Mouse (Mus musculus) lung, embryonic 16.5 days (tissue): ENCODE data around the gene Serf2. TPM values are rescaled to one million over a fixed set of nuclear protein-coding genes. Genes with fewer than 3 reads are reported as not detected.

ENCODE experiments used
- ATAC-seq: fragments of 200-750 bp; cut with Nextera tagmentation; 2 replicates; pipeline ENCODE4 v1.8.0; 2017; ENCODE audit warnings: low read depth, mild to moderate bottlenecking, moderate library complexity
- H3K27ac ChIP-seq: fragments of 300-500 bp; sonication (generic); 2 replicates; pipeline ENCODE4 v1.5.1; 2014; ENCODE audit warnings: mild to moderate bottlenecking, control low read depth, low read length
- H3K27me3 ChIP-seq: fragments of 300-500 bp; sonication (generic); 2 replicates; pipeline ENCODE4 v1.6.1; 2014; ENCODE audit warnings: low read depth, low read length, mixed read lengths; ENCODE audit not compliant: control insufficient read depth, insufficient read depth
- H3K36me3 ChIP-seq: fragments of 300-500 bp; sonication (generic); 2 replicates; pipeline ENCODE4 v1.6.1; 2014; ENCODE audit warnings: low read length; ENCODE audit not compliant: control insufficient read depth, insufficient read depth
- H3K4me1 ChIP-seq: fragments of 300-500 bp; sonication (generic); replicated peaks from 2 replicates; pipeline ENCODE4 v1.6.1; 2014; ENCODE audit warnings: low read length, mixed read lengths; ENCODE audit not compliant: control insufficient read depth, insufficient read depth
- H3K4me2 ChIP-seq: fragments of 300-500 bp; sonication (generic); 2 replicates; pipeline ENCODE4 v1.6.1; 2014; ENCODE audit warnings: low read depth, low read length, control low read depth
- H3K4me3 ChIP-seq: fragments of 300-500 bp; sonication (generic); 2 replicates; pipeline ENCODE4 v1.5.1; 2014; ENCODE audit warnings: mild to moderate bottlenecking, low read length, control low read depth
- H3K9ac ChIP-seq: fragments of 300-500 bp; sonication (generic); 2 replicates; pipeline ENCODE4 v1.6.1; 2014; ENCODE audit warnings: low read length, control low read depth
- H3K9me3 ChIP-seq: fragments of 300-500 bp; sonication (generic); 2 replicates; pipeline ENCODE4 v1.6.1; 2016; ENCODE audit warnings: low read length; ENCODE audit not compliant: control insufficient read depth
- WGBS: fragments of 180-500 bp; shearing (Covaris S2); extraction: QIAGEN DNeasy Blood & Tissue Kit; methylation state at CpG from one replicate; pipeline ENCODE4 v1.1.7; 2014; 5-methylcytosine and 5-hydroxymethylcytosine counted together
- polyA plus RNA-seq: library from polyadenylated mRNA; unstranded; fragments of >200 nt; fragmentation: Nextera tagmentation; extraction: Ambion mirVana; gene quantifications from 2 replicates; pipeline ENCODE4 v1.2.1, GENCODE M21; 2015

Gene Serf2
- 430 and 509 TPM in 2 replicates for polyA plus RNA-seq

DNA sequence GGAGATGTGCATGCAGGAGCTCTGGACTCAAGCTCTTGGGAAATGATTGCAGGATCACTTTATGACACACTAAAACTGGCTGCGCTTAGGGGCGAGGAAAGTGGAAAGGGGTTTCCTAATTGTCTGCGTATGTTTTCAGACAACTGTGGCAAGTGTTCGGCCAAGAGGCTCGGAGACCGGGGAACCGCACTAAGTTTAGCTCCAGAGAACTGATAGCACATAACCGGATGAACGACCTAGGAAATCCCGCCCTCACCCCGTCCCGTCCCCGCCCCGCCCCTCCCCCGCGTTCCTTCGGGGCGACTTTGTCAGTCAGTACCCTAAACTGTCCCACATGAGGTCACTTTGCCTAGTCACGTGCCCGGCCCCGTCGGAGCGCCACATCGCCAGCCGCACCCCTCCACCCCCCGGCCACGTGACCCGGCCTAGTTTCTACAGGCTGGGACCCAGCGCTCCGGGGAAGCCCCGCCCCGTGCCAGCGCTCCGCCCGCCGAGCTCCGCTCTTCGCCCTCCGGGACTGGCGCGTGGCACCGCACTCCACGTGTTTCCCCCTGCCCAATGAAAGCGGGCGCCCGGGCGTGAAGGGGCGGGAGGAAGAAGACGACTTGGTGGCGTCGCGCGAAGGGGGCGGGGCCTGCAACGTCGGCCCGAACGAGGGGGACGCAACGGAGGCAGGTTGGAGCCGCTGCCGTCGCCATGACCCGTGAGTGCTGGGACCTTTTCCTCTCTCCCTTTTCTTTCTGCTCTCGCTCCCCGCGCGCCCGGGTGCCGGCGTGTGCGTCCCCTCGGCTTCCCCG lies at the start of gene Serf2:
Gene Serf2 (plus strand): TSS at position 457 of the 797 bp plus-strand sequence.
- Histone ChIP-seq H3K4me1 (peaks cover 21% of the 10 kb centered on the region), H3K9me3 (no peaks in the 10 kb centered on the region), H3K9ac (peak within 1 kb of the TSS; percentile 99), H3K4me3 (peak within 1 kb of the TSS; percentile 99), H3K27ac (peak within 1 kb of the TSS; percentile 98), H3K36me3 (peaks cover 3% of the 10 kb centered on the region; the same call in 1 of the 2 replicates), H3K27me3 (no peaks in the 10 kb centered on the region), H3K4me2 (peak within 1 kb of the TSS; percentile 90)
- under 1% methylated on average over 67 of the region's 74 CpGs for WGBS
- ATAC-seq, result peak; percentile 98

DNA sequence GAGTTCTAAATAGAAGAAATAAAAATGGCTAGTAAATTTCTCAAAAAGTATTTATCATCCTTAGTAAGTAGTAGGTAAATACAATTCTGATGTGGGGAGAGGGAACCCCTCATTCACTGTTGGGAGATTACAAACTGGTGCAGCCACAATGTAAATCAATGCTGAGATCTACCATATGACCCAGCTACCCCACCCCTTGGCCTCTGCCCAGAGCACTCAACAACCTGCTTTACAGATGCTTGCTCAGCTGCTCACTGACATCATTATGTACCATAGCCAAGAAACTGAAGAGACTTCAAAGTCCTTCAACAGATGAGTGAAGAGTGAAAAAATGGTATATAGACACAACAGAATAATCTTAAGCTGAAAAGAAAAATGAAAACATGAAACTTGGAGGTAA lies 45.7 kb upstream of the Serf2 start:
- H3K9ac ChIP-seq, result no peak overlapping the region
- no peak for ATAC-seq
- H3K4me3 ChIP-seq, result no peak overlapping the region
- no peaks in the 10 kb centered on the region for H3K27me3 ChIP-seq
- no peaks in the 10 kb centered on the region for H3K36me3 ChIP-seq
- H3K4me2 ChIP-seq, result no peak overlapping the region
- H3K9me3 ChIP-seq, result no peaks in the 10 kb centered on the region
- H3K27ac ChIP-seq, result no peak overlapping the region
- no peaks in the 10 kb centered on the region for H3K4me1 ChIP-seq

DNA sequence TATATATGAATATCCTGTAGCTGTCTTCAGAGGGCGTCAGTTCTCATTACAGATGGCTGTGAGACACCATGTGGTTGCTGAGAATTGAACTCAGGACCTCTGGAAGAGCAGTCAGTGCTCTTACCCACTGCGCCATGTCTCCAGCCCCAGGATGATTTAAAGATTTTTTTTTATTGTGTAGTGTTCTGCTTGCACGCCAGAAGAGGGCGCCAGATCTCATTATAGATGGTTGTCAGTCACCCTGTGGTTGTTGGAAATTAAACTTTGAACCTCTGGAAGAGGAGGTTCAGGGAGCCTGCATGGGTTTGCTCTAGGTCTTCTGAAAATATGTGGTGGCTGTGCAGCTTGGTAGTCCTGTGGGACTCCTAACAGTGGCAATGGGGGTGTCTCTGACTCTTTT lies 40.8 kb upstream of the Serf2 start:
- peaks cover 4% of the 10 kb centered on the region; the same call in 1 of the 2 replicates for H3K4me1 ChIP-seq

DNA sequence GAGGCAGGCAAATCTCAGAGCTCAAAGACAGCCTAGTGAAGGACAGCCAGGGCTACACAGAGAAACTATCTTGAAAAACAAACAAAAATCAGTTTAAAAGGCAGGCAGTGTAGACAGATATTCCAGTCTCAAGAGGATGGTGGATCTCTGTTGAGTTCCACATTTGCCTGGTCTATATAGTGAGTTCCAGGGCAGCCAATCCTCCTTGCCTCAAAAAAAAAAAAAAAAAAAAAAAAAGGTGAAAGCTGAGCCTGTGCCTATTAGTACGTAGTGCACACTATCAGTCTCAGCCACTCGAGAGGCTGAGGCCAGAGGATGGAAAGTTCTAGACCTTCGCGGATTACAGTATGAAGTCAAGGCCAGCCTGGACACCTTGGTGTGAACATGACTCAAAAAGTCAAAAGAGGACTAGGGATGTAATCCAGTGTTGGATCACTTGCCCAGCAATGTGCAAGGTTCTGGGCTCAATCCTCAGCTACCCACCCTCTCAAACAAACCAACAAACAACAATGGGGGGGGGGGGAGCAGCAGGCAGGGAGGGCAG lies 36.1 kb upstream of the Serf2 start:
- Histone ChIP-seq H3K36me3 (peaks cover 2% of the 10 kb centered on the region; the same call in 1 of the 2 replicates), H3K27me3 (no peaks in the 10 kb centered on the region), H3K4me2 (peak overlapping the region; percentile 69), H3K4me3 (peak overlapping the region; percentile 84), H3K9me3 (no peaks in the 10 kb centered on the region), H3K4me1 (peaks cover 17% of the 10 kb centered on the region; the same call in 1 of the 2 replicates), H3K27ac (peak overlapping the region; percentile 95), H3K9ac (peak overlapping the region; percentile 79)
- ATAC-seq, result peak; percentile 0; the same call in 1 of the 2 replicates
- WGBS, result 4% methylated on average over 4 of the region's 4 CpGs

More for the DNA sequence above, 40.8 kb upstream of the Serf2 start:
- H3K9ac ChIP-seq, result no peak overlapping the region
- no peaks in the 10 kb centered on the region for H3K36me3 ChIP-seq
- no peaks in the 10 kb centered on the region for H3K9me3 ChIP-seq
- WGBS, result 32% methylated on average over 4 of the region's 4 CpGs
- no peak for ATAC-seq
- no peak overlapping the region for H3K4me2 ChIP-seq
- no peak overlapping the region for H3K4me3 ChIP-seq
- no peak overlapping the region for H3K27ac ChIP-seq
- H3K27me3 ChIP-seq, result no peaks in the 10 kb centered on the region

DNA sequence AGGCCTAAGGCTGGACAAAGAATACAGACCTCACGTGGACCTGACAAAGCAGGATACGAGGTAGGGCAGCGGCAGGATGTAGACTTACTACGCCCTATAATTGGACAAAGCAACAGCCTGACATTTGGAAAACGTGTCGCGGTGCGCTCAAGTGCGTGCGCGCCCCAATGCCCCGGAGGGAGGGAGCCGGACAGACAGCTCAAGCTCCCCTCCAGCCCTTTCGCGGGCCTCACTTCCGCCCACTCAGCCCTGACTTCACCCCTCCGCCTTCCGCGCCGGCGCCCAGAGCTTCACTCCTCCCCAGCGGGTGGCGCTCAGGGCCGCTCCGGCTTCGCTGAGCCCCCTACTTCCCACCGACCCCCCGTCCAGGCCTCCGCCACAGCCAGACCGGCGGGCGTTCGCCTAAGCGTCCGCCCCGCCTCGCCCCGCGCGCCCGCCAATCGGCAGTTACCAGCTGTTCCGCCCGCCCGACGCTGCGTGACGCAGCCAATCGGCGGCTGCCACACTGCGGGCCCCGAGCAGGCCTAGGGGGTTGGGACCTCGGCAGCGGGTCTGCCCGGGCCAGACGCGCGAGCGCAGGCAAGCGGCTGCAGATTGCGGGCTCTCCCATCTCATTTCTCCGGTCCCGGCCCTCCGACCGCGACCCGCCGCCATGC lies 35.5 kb upstream of the Serf2 start, which contains the start of the genes Pdia3 and Catsper2:
Gene Pdia3 (plus strand): TSS at position 389 of the 656 bp plus-strand sequence.
Gene Catsper2 (minus strand): TSS at position 406 of the 656 bp plus-strand sequence.
- Histone ChIP-seq H3K9ac (peak within 1 kb of the TSS; percentile 97), H3K4me3 (peak within 1 kb of the TSS; percentile 84), H3K4me1 (peaks cover 17% of the 10 kb centered on the region), H3K36me3 (peaks cover 2% of the 10 kb centered on the region; the same call in 1 of the 2 replicates), H3K9me3 (no peaks in the 10 kb centered on the region), H3K27ac (peak within 1 kb of the TSS; percentile 96), H3K4me2 (peak within 1 kb of the TSS; percentile 70), H3K27me3 (no peaks in the 10 kb centered on the region)
- WGBS, result under 1% methylated on average over 65 of the region's 68 CpGs
- peak; percentile 99 for ATAC-seq

DNA sequence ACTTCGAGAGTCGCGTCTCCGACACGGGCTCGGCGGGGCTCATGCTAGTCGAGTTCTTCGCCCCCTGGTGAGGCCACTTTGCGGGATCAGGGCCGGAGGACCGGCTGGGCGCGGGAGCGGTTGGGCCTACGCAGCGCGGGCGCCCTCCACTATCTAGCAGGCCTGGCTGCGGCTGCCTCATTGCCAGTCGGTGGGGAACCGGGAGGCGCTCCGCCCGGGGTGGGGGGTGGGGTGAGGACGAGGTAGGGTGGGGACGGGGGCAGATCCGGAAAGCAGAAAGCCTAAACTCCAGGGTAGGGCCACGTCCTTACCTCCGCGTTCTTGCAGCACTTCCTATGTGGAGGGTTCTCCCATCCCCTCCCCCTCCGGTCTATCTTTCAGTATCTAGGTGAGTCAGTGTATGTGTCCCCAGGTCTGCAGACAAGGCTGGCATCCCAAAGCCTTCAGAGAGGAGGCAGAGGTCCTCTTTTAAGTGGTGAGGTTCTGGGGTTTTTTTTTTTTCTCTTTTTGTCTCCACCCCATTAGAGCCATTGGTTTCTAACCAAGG lies 34.8 kb upstream of the Serf2 start:
- Histone ChIP-seq H3K36me3 (peaks cover 2% of the 10 kb centered on the region; the same call in 1 of the 2 replicates), H3K27me3 (no peaks in the 10 kb centered on the region), H3K27ac (peak overlapping the region; percentile 96), H3K9me3 (no peaks in the 10 kb centered on the region), H3K4me1 (peaks cover 19% of the 10 kb centered on the region), H3K4me3 (peak overlapping the region; percentile 84), H3K9ac (peak overlapping the region; percentile 97), H3K4me2 (peak overlapping the region; percentile 70)
- WGBS, result 0% methylated on average over 32 of the region's 32 CpGs
- ATAC-seq, result peak; percentile 51

DNA sequence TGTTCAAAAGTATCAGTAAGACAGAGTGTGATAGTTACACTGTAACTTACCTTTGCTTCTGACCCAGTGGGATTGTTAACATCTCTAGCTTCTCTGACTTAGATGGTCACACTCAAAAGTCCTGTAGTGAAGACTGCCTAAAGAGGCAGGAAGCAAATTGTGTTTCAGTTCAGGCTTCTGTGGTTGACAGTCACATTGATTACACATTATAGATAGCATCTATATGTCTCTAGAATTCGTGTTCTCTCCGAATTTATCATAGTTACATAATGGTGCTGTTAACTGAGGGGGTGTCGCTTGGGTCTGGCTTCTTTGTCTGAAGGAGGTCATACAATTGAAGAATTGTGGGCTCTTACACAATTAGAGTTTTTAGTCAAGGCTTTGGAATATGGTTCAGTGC lies 33.9 kb upstream of the Serf2 start:
- H3K4me3 ChIP-seq, result peak overlapping the region; percentile 84
- 29% methylated on average over 3 of the region's 3 CpGs for WGBS
- H3K36me3 ChIP-seq, result peaks cover 6% of the 10 kb centered on the region
- no peak for ATAC-seq
- no peak overlapping the region for H3K27ac ChIP-seq
- H3K9ac ChIP-seq, result peak overlapping the region; percentile 63
- H3K9me3 ChIP-seq, result no peaks in the 10 kb centered on the region
- no peaks in the 10 kb centered on the region for H3K27me3 ChIP-seq
- peaks cover 19% of the 10 kb centered on the region for H3K4me1 ChIP-seq
- peak overlapping the region; percentile 70 for H3K4me2 ChIP-seq

DNA sequence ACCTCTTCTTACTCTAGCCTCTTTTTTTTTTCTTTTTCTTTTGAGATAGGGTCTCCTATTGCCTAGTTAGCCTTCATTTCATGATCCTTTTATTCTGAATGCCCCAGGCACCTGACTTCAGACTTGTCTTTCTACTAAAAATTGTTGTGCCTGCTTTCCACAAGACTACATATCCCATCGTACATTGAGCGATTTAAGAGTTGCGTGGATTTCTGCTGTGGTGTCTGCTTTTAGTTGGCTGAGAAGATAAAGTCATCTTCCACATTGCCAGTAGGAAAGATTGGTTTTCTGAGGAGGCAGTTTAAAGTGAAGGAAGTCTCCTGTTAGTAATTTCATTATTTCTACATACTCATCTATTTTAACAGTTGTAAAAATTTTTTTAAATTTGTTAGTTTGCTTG lies 33.4 kb upstream of the Serf2 start:
- no peaks in the 10 kb centered on the region for H3K9me3 ChIP-seq
- peaks cover 6% of the 10 kb centered on the region for H3K36me3 ChIP-seq
- H3K4me2 ChIP-seq, result peak overlapping the region; percentile 70
- H3K4me3 ChIP-seq, result peak overlapping the region; percentile 84
- H3K9ac ChIP-seq, result peak overlapping the region; percentile 63
- 61% methylated on average over 3 of the region's 3 CpGs for WGBS
- H3K4me1 ChIP-seq, result peaks cover 19% of the 10 kb centered on the region
- no peak for ATAC-seq
- H3K27me3 ChIP-seq, result no peaks in the 10 kb centered on the region
- no peak overlapping the region for H3K27ac ChIP-seq
